Mouse (Mus musculus) Patski (cell line): Measurements from ENCODE around the gene Otp. TPM values are rescaled to one million over a fixed set of nuclear protein-coding genes. Genes with fewer than 3 reads are reported as not detected.
A peak's percentile ranks its signal among the peaks of the same experiment; 100 is the strongest.

Experiments
- ATAC-seq: fragments of 100-300 bp; one replicate; pipeline ENCODE4 v1.8.0; 2021
- CTCF ChIA-PET: fragments of 350-600 bp; sonication (Branson Sonifier 250); formaldehyde crosslinking; loops from one replicate; lab custom pipeline; 2022; ENCODE audit warnings: inconsistent platforms; lab: Charles Lee
- POLR2A ChIA-PET: fragments of 350-600 bp; sonication (Branson Sonifier 250); formaldehyde crosslinking; loops from one replicate; lab custom pipeline; 2022; ENCODE audit warnings: antibody characterized with exemption, inconsistent platforms; lab: Charles Lee
- DNase-seq: peaks from one replicate; pipeline ENCODE4 v3.0.0-alpha.2; 2011; ENCODE audit warnings: low read depth, low spot score
- H3K27me3 ChIP-seq: fragments of 371-371 bp; one replicate; pipeline ENCODE4 v1.5.1; 2021
- CTCF ChIP-seq: fragments of 100-300 bp; IDR thresholded peaks from one replicate; pipeline ENCODE4 v1.5.1; 2021
- in situ Hi-C: fragments of 300-500 bp; cut with MboI; formaldehyde crosslinking; loops from 3 replicates; pipeline ENCODE4 v1.11.1; 2018; ENCODE audit warnings: low pct_unique_long_range_greater_than_20kb, mixed read lengths
- polyA plus RNA-seq: library from polyadenylated mRNA; unstranded; gene quantifications from one replicate; pipeline ENCODE4 v1.2.3, GENCODE M21; 2021

Gene Otp
- polyA plus RNA-seq, 1 experiment from 2014 or later: not detected

DNA sequence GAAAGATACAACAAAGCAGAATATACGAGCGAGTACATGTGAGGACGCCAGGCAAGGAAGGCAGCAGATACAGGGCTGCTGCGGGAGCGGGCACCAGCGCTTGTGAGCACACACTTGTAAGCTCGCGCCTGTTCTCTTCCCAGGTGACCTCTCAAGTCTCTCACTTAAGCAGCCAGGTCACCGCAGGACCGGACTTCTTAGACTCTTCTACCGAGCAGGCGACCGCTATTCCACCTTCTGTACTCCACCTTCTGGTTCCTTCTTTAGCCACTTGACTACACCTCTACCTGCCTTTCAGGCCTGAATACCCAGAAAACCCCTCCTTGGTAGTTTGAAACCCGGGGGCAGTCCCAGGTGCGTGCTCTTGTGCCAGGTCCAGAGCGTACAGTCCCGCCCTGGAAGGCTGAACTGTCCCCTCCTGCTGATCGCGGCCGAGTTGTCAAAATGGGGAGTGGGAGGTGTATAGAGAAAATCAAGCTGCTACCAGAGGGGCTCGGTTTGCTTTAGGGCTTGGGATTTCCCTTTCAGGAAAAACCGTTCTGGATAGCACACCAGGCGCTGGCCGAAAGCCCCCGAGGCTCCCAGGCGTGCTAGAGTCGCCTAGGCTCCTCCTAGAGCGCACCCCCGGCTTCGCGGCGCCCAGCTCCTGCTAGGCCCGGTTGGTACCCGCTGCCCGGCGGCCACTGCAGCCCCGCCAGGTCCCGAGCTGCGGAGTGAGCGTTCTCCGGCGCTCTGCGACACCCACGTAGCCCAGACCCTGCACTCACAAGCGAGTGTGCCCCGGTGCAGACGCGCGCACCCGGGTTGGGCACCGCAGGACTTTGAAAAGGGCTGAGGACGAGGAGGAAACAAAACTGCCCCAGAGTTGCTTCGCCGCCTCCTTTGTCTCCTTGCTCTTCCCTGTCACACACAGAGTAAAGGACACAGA is 2.0 kb upstream of the Otp start:
- peaks cover 90% of the 10 kb centered on the region for H3K27me3 ChIP-seq
- in situ Hi-C loops: no loop called here
- TF ChIP-seq CTCF: no peak
- DNase-seq (no peak), ATAC-seq (no peak)
- ChIA-PET CTCF (no interaction called here), POLR2A (no interaction called here)

DNA sequence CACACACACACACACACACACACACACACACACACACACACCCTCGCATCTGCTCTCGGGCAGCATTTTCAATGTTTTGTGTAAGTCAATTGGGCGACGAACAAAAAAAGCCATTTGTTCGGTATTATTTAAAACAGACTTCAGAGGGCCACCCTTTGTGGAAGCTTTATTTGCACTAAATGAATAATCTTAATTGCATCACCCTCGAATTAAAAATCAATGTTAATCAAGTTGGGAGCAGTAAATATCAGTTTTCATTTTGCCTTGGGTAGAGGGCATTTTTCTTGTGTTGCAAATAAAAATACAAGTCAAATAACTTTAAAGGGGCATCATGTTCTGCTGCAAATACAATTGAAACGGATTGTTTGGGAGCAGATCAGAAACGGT is 1.4 kb upstream of the Otp start:
- peaks cover 94% of the 10 kb centered on the region for H3K27me3 ChIP-seq
- CTCF ChIA-PET: no interaction called here
- ATAC-seq (no peak), DNase-seq (no peak)
- TF ChIP-seq CTCF: no peak
- POLR2A ChIA-PET: no interaction called here
- in situ Hi-C loops: no loop called here

DNA sequence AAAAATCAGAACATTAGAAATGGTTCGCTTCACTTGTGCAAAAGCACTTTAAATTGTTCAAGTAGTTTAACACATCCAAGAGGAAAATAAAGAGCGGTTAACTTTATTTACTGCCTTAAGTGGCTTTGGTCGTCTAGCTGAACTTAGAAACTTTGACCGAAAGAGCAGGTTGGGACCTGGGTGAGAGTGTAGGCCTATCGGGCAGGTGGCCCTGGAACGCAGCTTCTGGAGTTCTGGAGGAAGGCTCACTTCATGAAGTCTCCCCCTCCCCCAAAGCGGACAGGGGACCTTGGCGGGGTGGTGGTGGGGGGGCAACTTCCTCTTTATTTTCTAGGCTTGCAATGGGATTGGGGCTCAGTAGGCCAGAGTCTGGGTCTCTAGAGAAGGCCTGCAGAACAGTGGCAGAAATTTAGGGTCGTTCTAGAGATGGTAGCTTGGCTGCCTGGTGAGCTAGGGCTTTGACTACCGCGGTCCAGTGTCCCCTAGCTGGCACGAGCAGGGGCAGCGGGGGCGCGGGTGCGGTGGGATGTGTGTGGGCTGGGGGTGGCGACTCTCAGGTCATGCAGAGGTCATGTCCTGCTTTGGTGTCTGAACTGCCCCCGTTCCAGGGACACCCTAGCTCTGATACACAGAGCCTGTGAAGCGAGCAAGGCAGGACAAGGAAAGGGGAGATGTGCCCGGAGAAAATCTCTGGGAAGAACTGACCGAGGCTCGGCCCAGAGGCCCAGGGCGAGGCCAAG is 576 bp upstream of the Otp start:
- TF ChIP-seq CTCF: no peak
- ChIA-PET POLR2A (no interaction called here), CTCF (no interaction called here)
- DNase-seq (no peak), ATAC-seq (no peak)
- peaks cover 97% of the 10 kb centered on the region for H3K27me3 ChIP-seq
- in situ Hi-C loops: no loop called here

DNA sequence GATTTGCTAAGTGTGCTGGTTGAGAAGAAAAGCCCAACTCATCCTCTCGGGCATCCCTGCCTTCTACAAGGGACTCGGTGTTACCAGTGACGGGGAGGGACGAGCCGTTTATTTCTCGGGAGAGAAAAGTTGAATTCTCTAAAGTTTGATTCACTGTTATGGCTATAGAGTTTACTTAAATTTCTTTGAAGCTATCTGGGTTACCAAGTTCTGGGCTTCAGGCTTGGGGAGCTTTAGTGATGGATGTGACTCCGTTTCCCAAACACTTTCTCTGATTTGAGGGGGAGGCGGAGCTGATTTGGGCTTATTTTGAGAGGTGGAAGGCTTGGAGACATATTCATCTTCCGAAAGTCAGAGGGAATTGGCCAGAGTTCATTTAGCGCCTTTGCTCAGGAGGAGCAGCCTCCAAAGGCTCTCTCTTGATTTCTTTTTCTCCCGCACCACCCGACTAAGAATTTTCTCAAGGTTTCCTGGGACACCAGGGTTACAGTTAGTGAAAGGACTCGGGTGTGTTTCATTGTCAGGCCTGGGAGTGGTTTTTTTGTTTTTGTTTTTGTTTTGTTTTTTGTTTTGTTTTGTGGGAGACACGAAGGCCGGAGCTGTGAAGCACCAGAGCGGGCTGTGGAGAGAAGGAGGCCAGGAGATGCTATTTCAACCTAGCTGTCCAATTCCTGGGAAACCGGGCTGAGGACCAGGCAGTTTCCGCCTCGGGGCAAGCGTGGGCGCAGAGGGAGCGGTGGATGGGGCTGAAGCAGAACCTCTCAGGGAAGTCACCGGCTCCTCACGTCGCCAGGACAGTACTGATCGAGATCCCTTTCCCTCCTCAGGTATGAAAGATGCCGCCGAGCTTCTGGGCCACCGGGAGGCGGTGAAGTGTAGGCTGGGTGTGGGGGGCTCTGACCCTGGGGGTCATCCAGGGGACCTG is 1.1 kb downstream of the Otp start:
- peaks cover 97% of the 10 kb centered on the region for H3K27me3 ChIP-seq
- no peak for DNase-seq
- POLR2A ChIA-PET: no interaction called here

DNA sequence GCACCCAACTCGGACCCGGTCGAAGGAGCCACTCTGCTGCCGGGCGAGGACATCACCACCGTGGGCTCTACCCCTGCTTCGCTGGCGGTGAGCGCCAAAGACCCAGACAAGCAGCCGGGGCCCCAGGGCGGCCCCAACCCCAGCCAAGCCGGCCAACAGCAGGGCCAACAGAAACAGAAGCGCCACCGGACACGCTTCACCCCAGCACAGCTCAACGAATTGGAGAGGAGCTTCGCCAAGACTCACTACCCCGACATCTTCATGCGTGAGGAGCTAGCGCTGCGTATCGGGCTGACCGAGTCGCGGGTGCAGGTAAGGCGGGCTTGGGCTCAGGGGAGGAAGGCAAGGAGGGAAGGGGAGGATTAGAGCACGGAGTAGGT is 1.8 kb downstream of the Otp start:
- CTCF ChIA-PET: no interaction called here

More for the DNA sequence above, 1.1 kb downstream of the Otp start:
- TF ChIP-seq CTCF: no peak
- in situ Hi-C loops: no loop called here
- no peak for ATAC-seq
- CTCF ChIA-PET: no interaction called here

DNA sequence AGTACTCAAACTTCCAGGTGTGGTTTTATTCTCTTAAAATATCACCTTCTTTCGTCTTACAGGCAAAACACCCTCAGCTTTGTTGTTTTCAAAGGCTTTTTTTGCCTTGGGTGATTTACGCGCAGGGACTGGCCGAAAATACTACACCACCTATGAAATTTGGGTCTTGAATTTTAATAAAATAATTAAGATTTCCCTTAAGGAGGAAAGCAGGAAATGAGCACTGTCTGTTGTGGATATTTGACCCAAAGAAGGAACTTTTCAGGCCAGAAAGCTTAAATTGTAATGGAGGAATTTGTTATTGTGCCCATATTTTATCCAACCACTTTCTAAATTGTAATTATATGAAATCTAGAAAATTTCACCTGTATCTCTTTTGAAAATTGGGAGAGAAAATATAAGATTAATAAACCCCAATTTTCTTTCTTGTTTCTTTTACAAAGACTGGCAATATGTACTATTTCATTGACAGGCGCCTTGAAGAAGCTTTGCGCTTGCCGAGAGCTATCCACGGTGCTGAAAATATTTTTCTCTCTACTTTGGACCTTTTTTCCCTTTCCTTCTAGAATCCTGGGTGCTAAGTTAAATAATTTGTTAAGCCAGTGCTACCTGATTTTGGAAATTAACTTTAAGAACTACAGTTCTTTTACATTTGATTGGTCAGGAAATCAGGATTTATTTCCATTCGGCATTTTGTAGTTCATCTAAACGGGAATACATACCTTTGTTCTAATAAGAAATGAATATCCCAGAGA is 2.8 kb downstream of the Otp start:
- no peak for ATAC-seq
- DNase-seq: no peak
- peaks cover 94% of the 10 kb centered on the region for H3K27me3 ChIP-seq
- in situ Hi-C loops: no loop called here
- no peak for TF ChIP-seq CTCF
- ChIA-PET CTCF (interaction anchor here (0.6 to 1.4 kb wide), 2 partner anchors 10 to 90 kb away, joined by 3 read pairs; no protein-coding TSS in a partner anchor), POLR2A (no interaction called here)

More for the DNA sequence above, 1.8 kb downstream of the Otp start:
- ATAC-seq: no peak
- no peak for TF ChIP-seq CTCF
- DNase-seq: no peak
- POLR2A ChIA-PET: no interaction called here
- in situ Hi-C loops: no loop called here
- H3K27me3 ChIP-seq: peaks cover 97% of the 10 kb centered on the region

DNA sequence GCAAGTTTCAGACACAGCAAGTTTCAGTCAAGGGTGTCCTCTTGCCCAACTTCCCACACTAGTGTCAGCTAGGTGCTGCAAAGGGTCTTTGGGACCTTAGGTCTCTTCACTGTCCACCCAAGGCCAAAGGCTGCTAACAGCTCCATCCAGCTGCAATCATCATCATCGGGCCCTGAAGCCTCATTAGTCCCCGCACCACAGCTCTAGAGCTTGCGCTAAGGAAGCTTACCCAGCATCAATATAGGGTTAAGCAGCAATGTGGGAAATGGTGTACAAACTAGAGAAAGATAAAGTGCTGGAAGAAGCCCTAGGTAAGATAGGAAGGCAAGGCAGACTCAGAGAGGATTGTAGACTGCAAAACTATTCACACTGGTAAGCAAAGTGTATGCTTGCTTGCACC is 5.8 kb downstream of the Otp start:
- ATAC-seq (no peak), DNase-seq (no peak)
- no peak for TF ChIP-seq CTCF
- peaks cover 86% of the 10 kb centered on the region for H3K27me3 ChIP-seq
- ChIA-PET CTCF (no interaction called here), POLR2A (no interaction called here)
- in situ Hi-C loops: no loop called here

DNA sequence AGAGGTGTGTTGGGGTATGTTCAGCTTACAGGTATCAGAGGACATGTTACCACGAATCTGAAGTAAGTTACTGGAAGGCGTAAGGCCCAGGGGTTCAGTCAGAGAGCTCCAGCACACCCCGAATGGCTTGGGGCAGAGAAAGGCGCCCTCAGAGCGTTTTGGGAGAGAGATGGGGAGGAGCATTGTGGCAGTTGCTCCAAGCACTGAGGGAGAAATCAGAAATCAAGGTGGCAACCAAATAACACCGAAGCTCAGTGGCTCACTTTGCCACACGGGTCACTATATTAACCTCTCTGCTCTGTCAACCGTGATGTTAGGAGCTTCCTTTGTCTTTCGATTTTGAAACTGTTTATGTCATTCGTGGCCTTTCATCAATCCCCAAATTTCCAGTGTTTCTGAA is 6.8 kb downstream of the Otp start:
- TF ChIP-seq CTCF: no peak
- in situ Hi-C loops: no loop called here
- ATAC-seq (no peak), DNase-seq (no peak)
- CTCF ChIA-PET: no interaction called here
- peaks cover 86% of the 10 kb centered on the region for H3K27me3 ChIP-seq
- POLR2A ChIA-PET: interaction anchor here (0.9 kb wide), 1 partner anchor 22 kb away, joined by 3 read pairs; no protein-coding TSS in a partner anchor

DNA sequence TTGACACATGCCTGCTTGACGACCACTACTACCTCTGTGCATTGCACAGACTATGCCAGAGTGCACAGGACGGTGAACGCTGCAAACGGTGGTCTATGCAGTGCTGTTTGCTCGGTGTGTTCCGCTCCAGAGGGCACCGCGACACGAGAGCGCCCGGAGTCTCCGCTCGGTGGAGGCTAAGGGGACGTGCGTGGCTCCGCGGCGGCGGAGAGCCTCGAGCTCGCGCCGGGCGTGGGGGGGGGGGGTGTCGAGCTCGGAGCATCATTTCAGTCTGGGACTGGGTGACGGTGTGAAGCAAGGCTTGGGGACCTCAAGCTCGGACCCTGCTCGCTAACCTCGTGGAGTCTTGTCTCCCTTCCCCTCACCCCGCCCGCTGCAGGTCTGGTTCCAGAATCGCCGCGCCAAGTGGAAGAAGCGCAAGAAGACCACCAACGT is 7.3 kb downstream of the Otp start:
- in situ Hi-C loops: no loop called here
- TF ChIP-seq CTCF: no peak
- no peak for DNase-seq
- ChIA-PET CTCF (no interaction called here), POLR2A (interaction anchor here (0.9 kb wide), 1 partner anchor 22 kb away, joined by 3 read pairs; no protein-coding TSS in a partner anchor)
- H3K27me3 ChIP-seq: peaks cover 87% of the 10 kb centered on the region
- peak; percentile 12 for ATAC-seq
